Mouse (Mus musculus) erythroblast, embryonic 14.5 days (primary cell): ENCODE data around the gene Cbx3. TPM values are rescaled to one million over a fixed set of nuclear protein-coding genes. Genes with fewer than 3 reads are reported as not detected.
A peak's percentile ranks its signal among the peaks of the same experiment; 100 is the strongest.

Source experiments
- H3K27me3 ChIP-seq: 2 replicates; pipeline ENCODE4 v1.6.1; 2012; ENCODE audit warnings: inconsistent platforms; ENCODE audit not compliant: control insufficient read depth
- H3K36me3 ChIP-seq: 2 replicates; pipeline ENCODE4 v1.6.1; 2012; ENCODE audit warnings: mild to moderate bottlenecking, inconsistent platforms; ENCODE audit not compliant: control insufficient read depth
- H3K4me1 ChIP-seq: 2 replicates; pipeline ENCODE4 v1.6.1; 2012; ENCODE audit warnings: inconsistent platforms; ENCODE audit not compliant: control insufficient read depth
- H3K4me3 ChIP-seq: replicated peaks from 2 replicates; pipeline ENCODE3; 2012; ENCODE audit warnings: moderate library complexity, mild to moderate bottlenecking, inconsistent platforms
- H3K9me3 ChIP-seq: 2 replicates; pipeline ENCODE4 v1.6.1; 2012; ENCODE audit warnings: low read length, inconsistent platforms, mixed read lengths; ENCODE audit not compliant: control insufficient read depth
- GATA1 ChIP-seq: IDR thresholded peaks from 2 replicates; pipeline ENCODE4 v1.6.1; 2012; ENCODE audit warnings: low read length, inconsistent platforms, mixed read lengths
- TAL1 ChIP-seq: IDR thresholded peaks from 3 replicates; pipeline ENCODE4 v1.6.1; 2012; ENCODE audit warnings: low read length, inconsistent platforms, mixed read lengths
- polyA plus RNA-seq: library from polyadenylated mRNA; stranded (reverse); fragments of >175 nt; gene quantifications from 2 replicates; pipeline ENCODE4 v1.2.3, GENCODE M21; 2012

Cbx3 gene
- 5.9 and 6.6 TPM in 2 replicates for polyA plus RNA-seq

DNA sequence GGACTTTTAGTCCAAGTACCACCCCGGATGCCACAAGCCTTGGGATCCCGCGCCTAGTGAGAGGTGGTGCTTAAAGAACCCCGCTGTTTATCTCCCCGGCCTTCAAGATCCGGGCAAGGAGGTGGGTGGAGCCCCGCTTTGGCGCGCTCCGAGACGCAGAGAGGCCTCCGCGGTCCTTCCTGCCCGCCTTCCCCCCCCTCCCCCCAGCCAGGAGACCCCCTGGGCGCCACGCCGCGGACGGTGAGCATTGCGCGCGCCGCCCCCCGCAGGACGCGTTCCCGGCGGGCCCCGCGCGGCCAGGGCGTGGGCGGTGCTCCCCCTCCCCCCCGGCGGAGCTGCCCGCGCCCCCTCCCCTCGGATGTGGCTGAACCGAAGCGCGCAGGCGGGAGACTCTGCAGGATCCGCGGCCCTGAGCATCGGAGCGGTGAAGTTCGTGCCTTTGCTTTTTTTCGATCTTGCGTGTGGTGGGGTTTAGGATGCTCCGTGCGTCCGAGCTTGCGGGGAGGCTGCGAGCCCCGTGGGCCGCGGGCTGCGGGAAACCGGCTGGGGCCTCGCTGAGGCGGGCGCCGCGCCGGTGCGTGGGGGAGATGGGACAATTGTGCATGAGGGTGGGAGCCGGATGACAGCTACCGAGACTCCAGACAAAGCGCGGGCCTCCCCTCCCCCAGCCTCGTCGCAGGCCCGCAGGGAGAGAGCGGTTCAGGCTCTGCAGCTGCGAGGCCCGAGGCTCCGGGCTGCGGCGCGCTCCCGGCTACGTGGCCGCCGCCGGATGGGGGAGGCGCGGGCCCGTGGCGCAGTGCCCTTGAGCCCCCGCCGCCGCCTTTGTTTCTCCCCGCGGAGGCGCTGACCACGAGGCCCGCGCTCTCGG lies at the start of gene Cbx3:
Cbx3 (plus strand) TSS at position 50 of the 868 bp plus-strand sequence.
- Histone ChIP-seq H3K9me3 (no peaks in the 10 kb centered on the region), H3K36me3 (peaks cover 72% of the 10 kb centered on the region), H3K27me3 (no peaks in the 10 kb centered on the region), H3K4me3 (peak within 1 kb of the TSS; percentile 100), H3K4me1 (peaks cover 45% of the 10 kb centered on the region)
- TF ChIP-seq GATA1, result peak; percentile 37
- no peak for TF ChIP-seq TAL1

DNA sequence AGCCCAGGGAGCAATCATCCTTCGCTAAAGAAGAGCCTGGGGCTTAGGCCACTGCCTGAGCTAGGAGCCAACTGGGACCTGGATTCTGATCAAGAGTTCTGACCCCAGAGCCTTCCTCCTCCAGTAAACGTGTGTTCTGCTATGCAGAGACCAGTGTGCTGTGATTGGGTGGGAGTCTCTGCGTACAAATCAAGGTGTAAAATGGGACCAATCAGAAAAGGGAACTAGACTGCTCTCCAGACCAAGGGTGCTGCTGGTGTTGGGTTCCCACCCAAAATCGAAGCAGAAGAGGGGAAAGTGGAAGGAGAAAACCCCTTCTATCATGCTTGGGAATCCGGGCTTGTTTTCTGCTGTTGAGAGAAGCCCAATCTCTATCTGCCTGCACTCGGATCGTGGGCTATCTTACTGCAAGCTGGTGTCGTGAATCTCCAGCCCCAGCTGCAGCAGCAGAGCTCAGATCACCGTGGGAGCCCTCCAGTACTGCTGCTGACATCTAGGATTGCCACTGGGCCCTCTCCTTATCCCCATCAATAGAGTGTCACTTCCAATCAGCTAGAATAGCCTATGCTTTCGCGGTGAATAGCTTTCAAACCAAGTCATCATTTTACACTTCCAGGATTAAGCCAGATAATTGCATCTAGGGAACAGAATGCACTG lies 46.6 kb upstream of the Cbx3 start:
- H3K36me3 ChIP-seq, result no peaks in the 10 kb centered on the region
- H3K9me3 ChIP-seq, result peaks cover 3% of the 10 kb centered on the region; the same call in 1 of the 2 replicates
- no peak overlapping the region for H3K4me3 ChIP-seq
- H3K4me1 ChIP-seq, result peaks cover 13% of the 10 kb centered on the region
- no peaks in the 10 kb centered on the region for H3K27me3 ChIP-seq
- TF ChIP-seq TAL1 (no peak), GATA1 (no peak)

DNA sequence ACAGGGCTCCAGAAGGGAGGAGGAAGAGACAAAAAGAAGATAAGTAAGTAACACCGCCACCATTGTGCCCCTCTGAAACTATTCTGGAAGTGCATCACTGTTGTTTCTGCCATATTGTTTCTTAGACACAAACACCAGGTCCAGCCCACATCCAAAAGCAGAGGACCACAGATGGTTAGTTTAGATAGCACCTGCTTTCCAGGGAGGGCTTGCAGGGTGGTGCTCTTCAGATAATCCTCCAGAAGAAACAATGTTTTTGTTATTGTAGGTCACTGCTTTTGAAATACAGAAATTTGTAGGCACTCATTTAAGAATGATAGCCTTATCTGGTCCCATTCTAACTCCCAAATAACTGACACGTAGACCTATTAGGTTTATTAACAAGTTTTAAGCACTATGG lies 45.6 kb upstream of the Cbx3 start:
- H3K36me3 ChIP-seq, result no peaks in the 10 kb centered on the region
- H3K4me3 ChIP-seq, result no peak overlapping the region
- H3K27me3 ChIP-seq, result no peaks in the 10 kb centered on the region; the same call in 1 of the 2 replicates
- H3K4me1 ChIP-seq, result peaks cover 13% of the 10 kb centered on the region
- peaks cover 3% of the 10 kb centered on the region; the same call in 1 of the 2 replicates for H3K9me3 ChIP-seq
- TF ChIP-seq GATA1 (no peak), TAL1 (no peak)

DNA sequence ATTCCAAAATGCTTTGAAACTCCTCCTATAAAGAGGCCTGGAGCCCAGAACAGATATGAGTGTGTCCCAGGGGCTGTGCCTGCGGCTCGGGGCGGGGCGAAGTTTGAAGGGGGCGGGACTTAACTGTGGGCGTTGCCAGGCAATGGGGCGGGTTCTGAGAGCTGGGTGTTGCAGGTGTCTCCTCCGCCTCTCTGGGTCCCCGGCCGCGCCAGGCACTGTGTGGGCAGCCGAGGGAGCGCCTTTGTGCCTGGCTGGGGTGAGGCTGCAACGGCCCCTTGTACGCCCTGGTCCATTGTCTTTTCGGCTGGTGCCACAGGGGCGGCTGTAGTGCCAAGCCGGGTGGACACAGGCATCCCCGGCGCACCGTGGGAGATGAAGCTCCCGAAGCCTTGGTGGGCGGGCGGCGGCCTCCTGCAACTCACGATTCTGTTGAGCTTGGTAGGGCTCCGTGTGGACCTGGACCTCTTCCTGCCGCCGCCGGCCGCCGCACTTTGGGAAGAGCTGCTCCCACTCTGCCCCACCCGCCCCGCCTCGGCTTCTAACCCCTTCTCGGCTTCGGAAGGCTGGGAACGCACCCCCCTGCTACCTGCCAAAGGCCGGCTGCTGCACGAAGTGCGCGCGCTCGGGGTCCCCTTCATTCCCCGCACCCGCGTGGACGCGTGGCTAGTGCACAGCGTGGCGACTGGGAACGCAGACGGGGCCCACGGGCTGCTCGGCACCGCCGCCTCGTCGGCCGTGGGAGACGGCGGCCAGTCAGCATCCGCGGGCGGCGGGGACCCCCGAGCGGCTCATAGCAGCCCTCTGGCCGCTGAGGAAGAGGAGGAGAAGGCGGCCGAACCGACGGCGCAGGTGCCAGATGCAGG lies 37.4 kb upstream of the Cbx3 start, which contains the start of gene Nfe2l3:
Nfe2l3 (plus strand) TSS at position 136 of the 863 bp plus-strand sequence.
- TF ChIP-seq TAL1 (no peak), GATA1 (no peak)
- Histone ChIP-seq H3K4me3 (peak within 1 kb of the TSS; percentile 38), H3K27me3 (peaks cover 74% of the 10 kb centered on the region), H3K4me1 (peaks cover 12% of the 10 kb centered on the region), H3K9me3 (peaks cover 5% of the 10 kb centered on the region; the same call in 1 of the 2 replicates), H3K36me3 (no peaks in the 10 kb centered on the region)

DNA sequence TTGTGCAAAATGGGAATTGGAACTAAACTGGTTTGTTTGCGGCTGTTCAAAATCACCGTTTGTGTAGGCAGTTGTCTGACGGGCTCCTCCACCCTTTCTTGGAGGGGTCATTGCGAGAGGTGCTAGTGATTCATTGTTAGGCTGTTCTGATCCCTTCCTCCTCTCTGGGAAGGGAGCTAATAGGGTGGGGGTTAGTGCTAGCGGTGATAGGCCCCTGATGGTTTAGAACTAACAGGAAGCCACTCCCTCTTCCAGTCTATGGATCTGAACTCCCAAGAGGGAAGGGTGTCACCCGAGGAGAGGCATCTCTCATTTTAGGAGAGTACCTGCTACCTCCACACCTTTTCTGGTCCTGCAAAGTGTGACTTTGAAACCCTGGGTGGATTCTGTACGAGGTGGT lies 35.9 kb upstream of the Cbx3 start:
- no peak overlapping the region for H3K4me3 ChIP-seq
- TF ChIP-seq TAL1 (no peak), GATA1 (no peak)
- H3K4me1 ChIP-seq, result peaks cover 12% of the 10 kb centered on the region
- no peaks in the 10 kb centered on the region for H3K36me3 ChIP-seq
- peaks cover 5% of the 10 kb centered on the region; the same call in 1 of the 2 replicates for H3K9me3 ChIP-seq
- H3K27me3 ChIP-seq, result peaks cover 86% of the 10 kb centered on the region

DNA sequence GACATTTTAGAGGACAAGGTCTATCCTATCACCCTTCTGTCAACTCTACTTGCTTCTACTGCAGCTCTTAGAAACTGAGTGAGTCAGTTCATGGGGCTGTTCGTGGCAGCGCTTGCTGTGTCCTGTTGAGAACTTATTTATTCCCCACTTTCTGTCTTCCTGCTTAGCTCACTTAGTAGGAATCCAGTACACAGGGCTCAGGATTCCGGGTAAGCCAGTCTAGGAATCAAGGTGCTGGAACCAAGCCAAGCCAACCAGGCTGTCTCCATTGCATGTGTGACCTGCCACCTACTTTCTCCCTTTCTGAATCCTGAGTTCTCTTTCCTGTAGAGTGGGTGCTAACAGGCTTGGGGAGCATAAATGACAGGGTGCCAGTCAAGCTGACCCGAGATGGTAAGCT lies 32.5 kb upstream of the Cbx3 start:
- H3K36me3 ChIP-seq, result no peaks in the 10 kb centered on the region
- H3K4me3 ChIP-seq, result no peak overlapping the region
- peaks cover 61% of the 10 kb centered on the region for H3K27me3 ChIP-seq
- H3K9me3 ChIP-seq, result peaks cover 5% of the 10 kb centered on the region; the same call in 1 of the 2 replicates
- H3K4me1 ChIP-seq, result peaks cover 6% of the 10 kb centered on the region
- TF ChIP-seq GATA1 (no peak), TAL1 (no peak)

DNA sequence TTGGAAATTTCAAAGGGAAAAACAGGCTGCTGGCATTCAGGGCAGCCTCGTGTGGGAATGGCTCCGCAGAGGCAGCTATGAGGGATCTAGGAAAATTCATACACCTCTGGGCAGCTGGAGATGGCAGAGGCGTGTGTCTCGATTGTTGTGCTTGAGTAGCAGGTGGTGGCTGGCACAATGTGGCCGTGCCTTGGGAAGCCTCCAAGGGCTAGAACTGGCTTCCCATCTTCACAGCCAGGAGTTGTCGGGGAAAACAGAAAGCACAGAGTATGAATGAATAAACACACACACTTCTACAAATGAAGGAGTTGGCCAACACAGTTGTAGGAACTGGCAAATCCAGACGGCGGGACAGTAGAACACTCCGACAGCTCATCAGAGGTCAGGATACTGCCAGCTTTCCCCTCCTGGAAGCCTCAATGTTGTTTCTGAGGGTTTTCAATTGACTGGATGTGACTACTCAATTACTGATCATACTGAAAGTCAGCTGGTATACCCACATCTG lies 31.3 kb upstream of the Cbx3 start:
- Histone ChIP-seq H3K36me3 (no peaks in the 10 kb centered on the region), H3K4me1 (no peaks in the 10 kb centered on the region), H3K27me3 (peaks cover 49% of the 10 kb centered on the region), H3K9me3 (no peaks in the 10 kb centered on the region), H3K4me3 (no peak overlapping the region)
- no peak for TF ChIP-seq TAL1
- TF ChIP-seq GATA1, result no peak

DNA sequence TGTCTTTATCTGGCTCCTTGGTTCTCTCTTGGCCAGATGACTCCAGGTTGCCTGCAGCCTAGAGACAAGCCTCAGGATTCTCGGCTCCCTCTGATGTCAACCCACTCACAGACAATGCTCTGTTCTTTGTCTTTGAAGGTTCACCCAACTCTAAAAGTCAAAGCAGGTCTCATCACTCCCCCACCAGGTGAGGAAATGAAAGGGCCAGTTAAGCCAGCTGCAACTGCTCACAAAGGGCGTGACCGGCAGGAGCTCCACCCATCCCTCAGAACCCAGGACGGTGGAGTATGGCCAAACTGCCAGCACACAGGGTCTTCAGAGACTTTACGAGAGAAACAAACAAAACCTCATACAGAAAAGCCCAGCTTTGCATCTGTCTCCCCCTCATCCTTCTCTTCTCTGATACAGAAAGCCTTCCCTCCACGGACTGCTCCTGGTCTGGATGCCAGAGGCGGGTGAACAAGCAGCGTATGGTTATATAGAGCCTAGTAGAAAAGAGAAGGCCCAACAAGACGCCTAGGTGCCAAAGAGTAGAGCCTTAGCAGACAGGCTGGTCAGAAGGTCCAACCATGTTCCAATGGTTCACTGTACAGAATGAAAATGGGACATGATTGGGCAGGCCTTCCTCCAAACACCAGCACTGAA lies 27.8 kb upstream of the Cbx3 start:
- H3K36me3 ChIP-seq, result no peaks in the 10 kb centered on the region
- TF ChIP-seq GATA1 (no peak), TAL1 (no peak)
- peaks cover 22% of the 10 kb centered on the region for H3K27me3 ChIP-seq
- no peak overlapping the region for H3K4me3 ChIP-seq
- no peaks in the 10 kb centered on the region for H3K9me3 ChIP-seq
- H3K4me1 ChIP-seq, result no peaks in the 10 kb centered on the region
